Mouse (Mus musculus) brain, embryonic 14.5 days (tissue): Measurements from ENCODE around the gene Fbxl14. TPM values are rescaled to one million over a fixed set of nuclear protein-coding genes. Genes with fewer than 3 reads are reported as not detected.

Experiments used
- DNase-seq: peaks from one replicate; pipeline ENCODE4 v3.0.0-alpha.2; 2011; ENCODE audit warnings: low read depth
- CTCF ChIP-seq: fragments of 200-500 bp; IDR thresholded peaks from 2 replicates; pipeline ENCODE4 v1.5.1; 2012; ENCODE audit warnings: inconsistent platforms, mild to moderate bottlenecking, moderate library complexity, borderline replicate concordance; ENCODE audit not compliant: insufficient read depth, insufficient read length; ENCODE audit errors: extremely low read depth
- POLR2A ChIP-seq: fragments of 200-500 bp; IDR thresholded peaks from 2 replicates; pipeline ENCODE4 v1.6.1; 2012; ENCODE audit warnings: mild to moderate bottlenecking, inconsistent platforms, borderline replicate concordance; ENCODE audit not compliant: poor library complexity, insufficient read depth, insufficient read length, severe bottlenecking; ENCODE audit errors: extremely low read depth
- polyA plus RNA-seq: library from polyadenylated mRNA; depleted of rRNA; stranded (reverse); fragments of >200 nt; gene quantifications from 2 replicates; pipeline ENCODE4 v1.2.3, GENCODE M21; 2012; rRNA removed

The Fbxl14 gene
- polyA plus RNA-seq, 1 experiment, result 57.6 TPM

- DNase-seq, result no peak
- TF ChIP-seq POLR2A, result no peak
- no peak for TF ChIP-seq CTCF
Measured at GRCm38 (mm10) chr6:119508634-119509375, 29.3 kb downstream of the Fbxl14 start.

- DNase-seq, result peak; percentile 35
- TF ChIP-seq CTCF (no peak), POLR2A (no peak)
Measured at GRCm38 (mm10) chr6:119509437-119510037, 30.1 kb downstream of the Fbxl14 start.

GRCm38 (mm10) chr6:119512701-119513100, 33.2 kb downstream of the Fbxl14 start:
- no peak for TF ChIP-seq CTCF
- TF ChIP-seq POLR2A, result no peak
- DNase-seq, result peak; percentile 32

GRCm38 (mm10) chr6:119513452-119513851, 34.0 kb downstream of the Fbxl14 start:
- TF ChIP-seq POLR2A (no peak), CTCF (no peak)
- DNase-seq, result peak; percentile 15

- TF ChIP-seq CTCF, result no peak
- no peak for TF ChIP-seq POLR2A
- DNase-seq, result peak; percentile 79
Measured at GRCm38 (mm10) chr6:119514085-119514484, 34.6 kb downstream of the Fbxl14 start.

- no peak for DNase-seq
- TF ChIP-seq CTCF (no peak), POLR2A (no peak)
Measured at GRCm38 (mm10) chr6:119520731-119521130, 41.3 kb downstream of the Fbxl14 start.

GRCm38 (mm10) chr6:119521482-119521900, 42.0 kb downstream of the Fbxl14 start:
- TF ChIP-seq POLR2A (no peak), CTCF (no peak)
- DNase-seq, result peak; percentile 68

- TF ChIP-seq POLR2A, result no peak
- no peak for TF ChIP-seq CTCF
- no peak for DNase-seq
Measured at GRCm38 (mm10) chr6:119521931-119522391, 42.5 kb downstream of the Fbxl14 start.

GRCm38 (mm10) chr6:119526498-119526897, 47.0 kb downstream of the Fbxl14 start:
- no peak for DNase-seq
- TF ChIP-seq CTCF (no peak), POLR2A (no peak)

- no peak for DNase-seq
- no peak for TF ChIP-seq CTCF
- no peak for TF ChIP-seq POLR2A
Measured at GRCm38 (mm10) chr6:119529659-119530058, 50.2 kb downstream of the Fbxl14 start.

Other genes with a start within 250 kb of the Fbxl14 start
- 0.40 and 0.67 TPM in 2 replicates for gene Cacna2d4, start 243.1 kb upstream of the Fbxl14 start, polyA plus RNA-seq
- gene Lrtm2, start 148.9 kb upstream of the Fbxl14 start, polyA plus RNA-seq, result 9.6 and 12.9 TPM in 2 replicates
- 44.4 and 45.4 TPM in 2 replicates for gene Adipor2, start 62.0 kb upstream of the Fbxl14 start, polyA plus RNA-seq
- gene Wnt5b, start 64.7 kb downstream of the Fbxl14 start, polyA plus RNA-seq, result 3.1 and 3.5 TPM in 2 replicates